Mouse (Mus musculus): Measurements from ENCODE around the gene Lypd6b.

DNA sequence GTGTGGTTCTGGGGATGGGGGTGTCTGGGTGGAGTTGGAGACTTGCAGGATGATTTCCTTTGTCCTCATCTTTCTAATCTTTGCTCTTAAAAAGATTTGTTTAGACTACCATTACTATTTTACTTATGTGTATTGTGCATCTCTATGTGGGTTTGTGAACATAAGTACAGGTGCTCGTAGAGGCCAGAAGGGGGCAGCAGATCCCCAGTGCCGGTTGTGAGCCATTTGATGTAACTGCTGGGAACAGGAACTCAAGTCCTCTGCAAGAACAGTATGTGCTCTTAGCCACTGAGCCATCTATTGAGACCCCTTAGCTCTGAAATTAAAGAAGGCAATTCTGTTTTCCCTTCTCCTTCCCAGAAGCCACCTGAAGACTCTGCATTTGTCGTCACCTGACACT is 183.5 kb downstream of the Lypd6b start:
- TF ChIP-seq CTCF (conservative IDR thresholded peaks at IDR 0.05; ENCODE audit: low read length) (peak; percentile 65), POU5F1 (IDR thresholded peaks at IDR 0.05; ENCODE audit: borderline replicate concordance, low read length) (no peak)
